Mouse (Mus musculus): ENCODE results near the gene Fes.
"Not testable (repeated sequence)": the region's sequence is repeated elsewhere in the genome, so short reads cannot be mapped to it uniquely, and the experiment has no call there.

Fes gene

GRCm38 (mm10) chr7:80404101-80404894 is 16.6 kb upstream of the Fes start:
- no peak for DNase-seq (ENCODE audit: low spot score)

DNA sequence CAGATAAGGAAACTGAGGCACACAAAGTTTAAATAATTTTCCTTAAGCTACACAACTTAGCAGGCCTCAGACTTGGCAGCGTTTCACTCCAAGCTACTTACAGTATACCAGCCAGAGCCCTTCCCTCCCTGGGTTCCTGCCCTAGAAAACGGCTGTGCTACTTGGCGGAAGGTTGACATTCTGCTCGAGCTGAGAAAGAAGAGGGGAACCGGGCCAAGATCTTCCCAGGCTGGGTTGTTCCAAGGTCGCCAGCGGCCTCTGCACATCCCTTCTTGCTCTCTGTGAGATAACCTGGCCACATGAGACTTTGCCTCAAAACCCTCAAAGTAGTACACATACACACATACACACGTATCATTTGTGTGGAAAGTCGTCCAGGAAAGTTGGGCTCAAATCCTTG is 15.8 kb upstream of the Fes start:
- DNase-seq (ENCODE audit: low spot score), result peak; percentile 68

GRCm38 (mm10) chr7:80402651-80403321 is 15.0 kb upstream of the Fes start:
- peak; percentile 57 for DNase-seq (ENCODE audit: low spot score)

DNA sequence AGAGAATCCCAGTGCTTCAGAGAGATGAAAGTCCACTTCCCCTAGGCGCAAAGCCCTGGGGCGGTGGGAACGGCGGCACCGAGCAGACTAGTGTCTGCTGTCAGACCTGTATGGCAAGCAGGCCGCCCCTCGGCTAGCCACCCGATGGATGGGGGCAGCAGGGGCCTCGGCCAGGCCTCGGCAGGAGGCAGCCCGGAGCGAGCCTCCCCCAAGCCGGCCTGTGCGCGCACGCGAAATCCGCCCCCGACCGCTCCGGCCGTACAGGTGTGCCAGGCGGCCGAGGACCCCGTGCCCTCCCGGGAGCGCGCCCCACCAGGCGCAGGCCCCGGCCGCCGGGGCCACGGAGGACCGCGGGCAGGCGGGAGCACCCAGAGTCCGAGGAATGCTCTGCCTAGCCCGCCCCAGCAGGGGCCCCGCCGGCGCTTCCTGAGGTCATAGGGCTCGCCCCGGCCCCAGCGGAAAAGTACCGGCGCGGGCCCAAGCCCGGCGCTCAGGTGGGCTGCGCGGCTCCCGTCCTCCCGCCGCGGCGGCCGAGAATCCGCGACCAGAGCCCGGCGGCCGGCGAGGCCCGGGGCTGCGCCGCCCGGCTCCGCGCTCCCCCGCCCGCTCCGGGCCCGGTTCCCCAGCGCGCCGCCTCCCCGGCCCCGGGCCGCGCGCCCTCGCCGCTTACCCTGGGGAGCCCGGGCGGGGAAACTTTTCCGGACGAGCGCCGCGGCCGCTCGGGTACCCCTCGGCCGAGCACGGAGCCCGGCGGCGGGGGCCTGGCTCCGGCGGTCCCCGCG is 14.3 kb upstream of the Fes start:
- no peak for DNase-seq (ENCODE audit: low spot score)

- DNase-seq (ENCODE audit: low spot score), result no peak
Measured at GRCm38 (mm10) chr7:80401041-80401859, 13.5 kb upstream of the Fes start.

DNA sequence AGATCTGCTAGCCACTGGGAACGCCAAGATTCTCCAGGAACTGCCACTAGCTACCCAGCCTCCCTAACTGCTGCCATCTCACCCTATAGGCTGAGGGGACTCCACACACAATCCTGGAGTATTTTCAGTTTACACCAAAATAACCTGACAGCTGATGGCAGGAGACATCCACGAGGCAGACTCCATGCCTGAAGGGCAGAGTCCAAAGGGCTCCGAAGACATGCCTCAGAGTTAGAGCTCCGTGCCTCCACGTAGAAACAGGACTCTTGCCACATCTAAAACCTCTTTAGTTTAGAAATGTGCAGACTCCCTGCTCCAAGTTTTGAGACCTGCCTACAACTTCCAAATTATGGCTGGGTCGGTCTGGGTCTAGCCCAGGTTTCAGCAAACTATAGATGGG is 12.8 kb upstream of the Fes start:
- no peak for DNase-seq (ENCODE audit: low spot score)

GRCm38 (mm10) chr7:80400099-80400498 is 12.4 kb upstream of the Fes start:
- no peak for DNase-seq (ENCODE audit: low spot score)

DNA sequence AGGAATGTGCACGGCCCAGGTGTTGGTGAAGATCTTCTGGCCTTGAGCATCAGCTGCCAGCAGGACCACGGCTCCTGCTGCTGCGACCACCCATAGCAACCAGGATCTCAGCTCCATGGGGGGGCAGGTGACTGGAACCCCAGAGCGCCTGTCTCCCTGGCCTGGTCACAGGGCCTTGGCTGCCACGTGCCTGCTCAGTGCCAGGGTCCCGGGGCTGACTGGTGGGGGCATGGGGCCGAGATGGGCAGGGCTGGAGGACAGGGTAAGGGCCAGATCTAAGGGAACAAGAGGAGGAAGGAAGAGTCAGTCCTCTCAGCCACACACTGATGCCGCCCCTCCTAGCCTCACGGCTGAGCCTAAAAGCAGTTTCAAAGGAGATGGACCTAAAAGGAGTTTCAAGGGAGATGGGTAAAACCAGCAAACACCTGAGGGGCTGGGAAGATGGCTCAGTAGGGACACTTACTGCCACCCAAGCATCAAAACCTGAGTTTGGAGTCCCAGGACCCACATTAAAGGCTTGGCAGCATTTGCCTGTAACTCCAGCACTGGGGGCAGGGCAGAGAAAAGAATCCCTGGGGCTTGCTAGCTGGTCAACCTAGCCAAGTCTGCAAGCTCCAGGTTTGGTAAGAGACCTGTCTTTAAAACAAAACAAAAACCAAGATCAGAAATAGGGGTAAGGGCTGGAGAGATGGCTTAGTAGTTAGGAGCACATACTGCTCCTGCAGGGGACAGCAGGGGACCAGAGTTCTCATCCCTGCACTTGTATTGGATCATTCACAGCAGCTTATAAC is 11.1 kb upstream of the Fes start:
- no peak for DNase-seq (ENCODE audit: low spot score)

DNA sequence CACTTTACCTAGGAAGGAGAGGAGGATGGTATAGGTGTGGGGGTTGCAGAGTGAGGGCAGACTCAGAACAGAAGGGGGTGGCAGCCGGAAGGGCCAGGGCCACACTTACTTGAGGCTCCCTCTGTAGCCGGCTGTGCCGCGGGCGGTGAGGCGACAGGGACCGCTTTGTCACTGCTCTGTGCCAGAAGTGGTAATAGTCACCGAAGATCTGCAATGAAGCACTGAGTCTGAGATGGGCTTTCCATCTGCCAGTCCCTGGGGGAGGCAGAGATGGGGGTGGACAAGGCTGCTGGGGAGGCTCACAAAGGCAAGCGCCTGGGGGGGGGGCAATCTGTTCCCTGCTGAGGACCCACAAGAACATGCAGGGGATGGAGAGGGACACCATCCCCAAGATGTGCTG is 10.2 kb upstream of the Fes start:
- DNase-seq (ENCODE audit: low spot score), result no peak

- not testable (repeated sequence) for DNase-seq (ENCODE audit: low spot score)
Measured at GRCm38 (mm10) chr7:80396427-80396826, 8.7 kb upstream of the Fes start.

DNA sequence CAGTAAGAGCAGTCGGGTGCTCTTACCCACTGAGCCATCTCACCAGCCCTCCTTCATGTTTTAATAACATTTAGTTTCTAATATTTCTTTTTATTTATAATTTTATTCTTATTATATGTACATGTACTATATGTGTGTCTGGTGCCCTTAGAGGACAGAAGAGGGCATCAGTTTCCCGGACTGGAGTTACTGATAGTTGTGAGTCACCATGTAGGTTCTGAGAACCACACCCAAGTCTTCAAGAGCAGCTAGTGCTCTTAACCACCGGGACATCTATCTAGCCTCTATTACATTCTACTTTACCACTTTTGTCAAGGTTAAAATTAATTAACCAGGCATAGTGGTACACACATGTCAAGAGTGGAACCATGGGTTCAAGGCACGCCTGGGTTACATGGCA is 6.9 kb upstream of the Fes start:
- DNase-seq (ENCODE audit: low spot score), result no peak

DNA sequence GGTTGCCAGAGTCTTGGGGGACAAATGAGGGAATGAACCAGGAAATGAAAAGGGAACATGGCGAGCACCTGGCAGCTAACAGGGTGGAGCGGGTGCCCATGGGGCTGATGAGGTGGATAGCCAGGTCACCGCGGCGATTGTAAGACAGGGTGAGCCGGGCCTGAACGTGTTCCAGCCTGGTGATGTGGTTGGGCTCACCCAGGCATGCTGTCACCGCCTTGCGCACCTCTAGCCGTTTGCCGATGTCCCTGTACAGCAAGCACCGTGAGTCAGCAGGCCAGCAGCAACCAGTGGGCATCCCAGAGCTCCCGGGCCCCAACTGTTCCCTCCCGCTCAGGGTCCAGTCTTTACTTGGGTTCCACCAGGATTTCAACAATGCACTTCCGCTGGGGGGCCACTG is 4.4 kb upstream of the Fes start:
- DNase-seq (ENCODE audit: low spot score), result no peak

GRCm38 (mm10) chr7:80387033-80387632 is 613 bp downstream of the Fes start:
- no peak for DNase-seq (ENCODE audit: low spot score)

GRCm38 (mm10) chr7:80386235-80386930 is 1.4 kb downstream of the Fes start:
- peak; percentile 92 for DNase-seq (ENCODE audit: low spot score)

DNA sequence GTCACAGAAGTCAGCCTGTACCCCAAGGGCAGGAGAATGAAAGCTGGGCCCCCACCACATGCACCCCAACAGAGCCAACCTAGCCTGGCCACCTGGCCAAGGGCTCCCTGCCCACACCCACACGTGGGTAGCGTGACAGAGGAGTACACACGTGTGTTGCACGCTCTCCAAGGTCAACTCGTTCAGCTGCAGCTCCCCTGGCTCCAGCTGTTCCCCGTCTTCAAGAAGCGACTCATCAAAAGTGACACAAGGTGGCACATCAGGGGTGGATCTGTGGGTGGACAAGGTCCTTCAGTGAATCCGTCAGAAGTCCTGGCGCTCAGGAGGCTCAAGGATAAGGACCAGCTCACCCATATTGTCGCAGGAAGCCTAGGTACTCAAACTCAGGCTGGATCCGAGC is 4.8 kb downstream of the Fes start:
- no peak for DNase-seq (ENCODE audit: low spot score)

DNA sequence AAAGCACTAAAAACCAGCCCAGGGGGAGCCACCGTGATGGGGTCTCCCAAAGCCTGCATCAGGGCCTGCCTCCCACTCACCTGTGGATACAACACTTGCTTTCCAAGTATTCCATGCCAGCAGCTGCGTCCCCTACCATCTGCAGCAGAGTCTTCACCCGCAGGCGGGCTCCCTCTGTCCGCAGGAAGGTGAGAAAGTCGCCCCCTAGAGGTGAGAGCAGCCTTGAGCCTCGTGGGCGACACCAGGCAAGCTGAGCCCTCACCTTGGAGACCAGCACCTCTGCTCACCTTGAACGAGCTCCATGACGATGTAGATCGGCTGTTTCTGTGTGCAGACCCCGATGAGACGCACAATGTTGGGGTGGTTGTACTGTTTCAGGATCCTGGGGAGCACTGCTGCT is 8.2 kb downstream of the Fes start:
- DNase-seq (ENCODE audit: low spot score), result no peak

DNA sequence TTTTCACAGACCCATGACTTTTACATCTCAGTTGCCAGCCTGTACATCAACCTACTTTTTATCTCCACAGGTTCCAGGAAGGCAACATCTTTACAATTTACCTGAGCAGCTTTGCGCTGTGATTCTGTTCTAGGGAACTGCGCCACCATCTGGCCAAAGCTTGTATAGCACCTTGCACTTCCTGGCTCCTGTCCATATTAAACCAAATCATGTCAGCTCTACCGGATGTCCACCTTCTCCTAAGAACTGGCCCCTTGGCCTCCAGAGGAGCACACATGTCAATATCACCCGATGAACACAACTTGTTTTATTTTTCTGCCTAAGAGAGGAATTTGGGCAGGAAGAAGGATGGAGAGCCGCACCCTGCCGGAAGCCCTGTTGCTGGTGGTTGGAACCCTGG is 10.3 kb downstream of the Fes start:
- DNase-seq (ENCODE audit: low spot score), result peak; percentile 68

GRCm38 (mm10) chr7:80376192-80376591 is 11.6 kb downstream of the Fes start:
- DNase-seq (ENCODE audit: low spot score), result no peak

DNA sequence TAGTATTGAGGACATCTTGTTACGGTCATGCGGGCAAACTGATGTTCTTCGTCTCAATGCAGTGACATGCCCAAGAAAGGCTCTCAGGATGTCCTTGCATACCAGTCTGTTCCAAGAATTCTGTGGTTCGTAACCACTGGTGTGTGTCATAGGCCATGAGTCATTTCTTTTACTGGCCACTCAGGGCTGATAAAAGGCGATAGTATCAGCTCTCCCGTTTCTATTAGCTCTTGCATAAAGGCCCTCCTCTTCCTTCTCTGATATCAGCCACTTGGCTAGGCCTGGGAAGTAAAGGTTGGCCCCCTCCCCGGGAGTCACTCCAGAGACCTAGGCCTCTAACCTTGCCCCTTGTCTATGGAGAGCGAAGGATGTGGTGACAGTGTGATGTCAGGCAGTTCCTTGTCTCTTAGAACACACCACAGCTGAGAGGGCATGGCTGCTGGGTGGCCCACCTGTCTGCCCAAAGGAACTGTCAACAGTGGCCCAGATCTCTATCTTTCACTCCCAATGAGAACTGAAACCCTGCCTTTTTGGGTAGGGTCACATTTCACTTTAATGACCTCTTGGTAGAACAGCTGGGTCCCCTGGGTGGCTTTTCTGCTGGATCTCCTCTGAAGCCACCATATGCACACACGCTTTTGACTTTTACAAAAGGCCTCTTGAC is 12.2 kb downstream of the Fes start:
- no peak for DNase-seq (ENCODE audit: low spot score)

DNA sequence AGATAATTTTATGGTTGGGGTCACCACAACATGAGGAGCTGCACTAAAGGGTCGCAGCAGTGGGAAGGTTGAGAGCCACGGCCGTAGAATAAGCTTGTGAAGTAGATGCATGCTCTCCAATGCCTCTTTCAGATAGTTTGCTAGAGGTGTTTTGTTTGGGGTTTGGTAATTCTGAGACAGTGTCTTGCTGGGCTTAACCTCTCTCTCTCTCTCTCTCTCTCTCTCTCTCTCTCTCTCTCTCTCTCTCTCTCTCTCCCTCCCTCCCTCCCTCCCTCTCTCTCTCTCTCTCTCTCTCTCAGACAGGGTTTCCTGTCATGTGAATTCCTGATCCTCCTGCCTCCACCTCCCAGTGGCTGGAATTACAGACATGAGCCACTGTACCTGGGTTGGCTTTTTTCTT is 13.0 kb downstream of the Fes start:
- DNase-seq (ENCODE audit: low spot score), result no peak
